Mouse (Mus musculus): ENCODE measurements at regions not wholly inside any gene's neighbourhood (a gene's known extent, or its start where the extent isn't known, plus 50 kb on each side); places are given as distances from the start of the nearest gene placed in this dataset.

DNA sequence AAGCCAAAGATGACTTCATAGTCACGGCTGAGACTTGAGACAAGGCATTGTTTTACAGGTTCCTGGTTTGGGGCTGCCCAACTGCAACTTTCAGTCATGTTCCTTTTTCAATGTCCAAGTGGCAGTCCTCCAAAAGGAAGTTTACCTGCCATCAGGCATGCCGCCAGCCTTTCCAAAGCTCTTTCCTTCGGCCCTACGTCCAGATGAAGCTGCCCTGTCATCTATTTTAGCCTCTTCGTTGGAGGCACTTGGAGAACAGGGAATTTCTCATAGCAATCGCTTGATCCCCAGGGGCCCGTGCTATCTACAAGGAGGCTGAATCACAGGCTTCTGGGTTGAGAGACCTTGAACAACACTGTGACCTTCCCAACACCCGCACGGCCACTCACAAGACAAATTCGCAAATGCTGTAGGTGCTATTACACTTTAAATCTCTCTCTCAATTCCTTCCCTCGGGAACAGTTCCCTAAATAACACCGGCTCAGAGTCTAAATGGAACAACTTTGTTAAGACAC, 468.4 kb downstream of the Efna5 start:
- DNase-seq = peak in 1 of 2 experiments; percentile 14

DNA sequence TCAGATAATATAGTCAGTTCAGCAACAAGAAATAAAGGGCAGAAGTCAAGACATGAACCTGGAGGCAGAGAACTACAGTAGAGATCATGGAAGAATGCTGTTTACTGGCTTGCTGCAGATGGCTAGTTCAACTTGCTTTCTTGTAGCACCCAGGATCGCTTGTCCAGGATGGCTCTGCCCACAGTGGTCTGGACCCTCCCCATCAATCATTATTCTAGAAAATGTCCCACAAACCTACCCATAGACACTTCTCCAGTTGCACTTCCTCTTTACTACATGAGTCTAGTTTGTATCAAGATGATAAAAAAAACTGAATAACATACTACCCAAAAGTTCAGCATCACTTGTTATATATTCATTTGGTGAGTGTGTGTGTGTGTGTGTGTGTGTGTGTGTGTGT, 477.4 kb downstream of the Efna5 start:
- no peak for DNase-seq

DNA sequence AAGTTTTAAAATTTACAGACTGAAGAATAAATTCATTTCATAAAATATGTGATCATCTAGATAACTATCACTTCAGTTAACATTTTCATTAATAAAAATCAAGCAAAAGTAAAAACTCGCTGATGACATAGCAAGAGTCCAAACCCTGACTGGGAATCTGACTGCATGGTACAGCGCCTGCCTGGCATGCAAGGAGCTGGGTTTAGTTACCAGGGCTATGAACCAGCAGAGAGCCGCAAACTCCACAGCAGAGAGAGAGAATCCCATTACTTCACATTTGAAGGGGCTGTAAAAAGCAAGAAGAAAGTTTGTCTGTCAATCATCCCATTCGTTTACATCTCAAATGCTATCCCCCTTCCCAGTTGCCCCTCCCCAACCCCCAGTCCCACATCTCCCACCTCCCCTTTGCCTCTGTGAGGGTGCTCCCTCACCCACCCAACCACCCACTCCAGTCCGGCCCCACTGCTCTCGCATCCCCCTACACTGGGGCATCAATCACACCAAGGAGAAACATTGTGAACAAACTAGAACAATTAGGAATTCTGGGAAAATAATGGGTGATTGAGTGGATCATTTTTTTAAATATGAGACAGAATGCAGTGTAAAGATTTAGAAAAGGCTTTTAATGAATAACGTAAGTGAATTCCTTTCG, 487.6 kb downstream of the Efna5 start:
- no peak for DNase-seq

DNA sequence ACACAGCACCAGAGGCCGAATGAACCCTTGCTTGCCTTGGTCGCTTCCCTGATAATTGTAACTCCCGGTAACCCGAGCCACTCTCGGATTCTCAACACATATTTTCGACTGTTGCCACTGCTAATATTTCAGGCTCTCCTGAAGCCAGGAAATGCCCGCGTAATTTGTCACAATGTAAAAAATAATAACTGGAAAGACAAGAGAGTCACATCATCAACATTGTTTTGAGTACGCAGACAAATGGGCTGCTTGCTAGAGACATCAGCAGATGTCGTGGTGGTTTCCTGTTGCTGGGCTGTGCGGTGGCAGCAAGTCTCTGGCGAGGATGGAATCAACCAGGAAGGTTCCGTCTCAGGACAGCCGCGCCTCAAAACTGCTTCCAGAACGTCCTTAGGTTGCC, 497.1 kb downstream of the Efna5 start:
- no peak for DNase-seq

DNA sequence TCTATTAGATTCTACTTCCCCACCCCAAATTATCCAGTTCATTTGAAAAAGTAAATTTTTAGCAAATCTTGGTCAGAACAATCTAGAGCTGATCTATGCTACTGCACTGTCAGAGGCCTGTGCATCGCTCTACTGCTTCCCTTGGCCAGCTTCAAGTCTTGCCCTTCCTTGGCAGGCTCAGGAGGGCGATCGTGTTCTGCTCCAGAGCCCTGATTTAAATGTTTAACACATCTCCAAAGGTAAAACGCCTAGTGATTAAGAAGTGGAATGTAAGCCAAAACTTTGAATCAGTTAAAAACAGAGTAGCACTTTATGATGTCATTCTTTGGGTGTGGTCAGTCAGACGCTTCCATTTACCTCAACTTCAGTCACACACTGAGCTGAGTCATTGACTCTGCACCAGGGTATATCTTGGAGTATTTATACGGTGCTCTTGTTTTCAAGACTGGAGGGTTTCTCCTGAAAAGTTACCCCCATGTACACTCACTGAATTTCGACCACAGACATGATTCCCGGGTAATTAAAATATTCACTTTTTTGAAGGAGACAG, 502.2 kb downstream of the Efna5 start:
- DNase-seq = no peak

DNA sequence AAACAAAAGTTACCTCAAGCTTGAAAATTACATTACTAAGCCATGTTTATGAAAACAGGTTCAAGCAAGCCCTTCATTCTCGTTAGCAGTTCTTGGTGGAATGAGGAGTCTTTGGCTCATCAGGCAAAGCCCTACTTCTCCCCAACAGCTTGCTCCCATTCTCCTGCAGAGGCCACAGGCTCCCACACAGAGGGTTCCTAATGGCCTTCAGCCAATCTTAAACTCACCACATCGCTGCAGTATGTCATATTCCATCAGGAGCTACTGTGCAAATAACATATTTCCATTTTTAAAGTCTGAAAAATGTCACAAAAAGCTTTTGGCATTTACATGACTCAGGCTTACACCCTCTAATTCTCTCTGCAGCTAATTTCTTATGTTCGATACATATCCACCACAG, 512.0 kb downstream of the Efna5 start:
- peak in 1 of 2 experiments; percentile 3 for DNase-seq

DNA sequence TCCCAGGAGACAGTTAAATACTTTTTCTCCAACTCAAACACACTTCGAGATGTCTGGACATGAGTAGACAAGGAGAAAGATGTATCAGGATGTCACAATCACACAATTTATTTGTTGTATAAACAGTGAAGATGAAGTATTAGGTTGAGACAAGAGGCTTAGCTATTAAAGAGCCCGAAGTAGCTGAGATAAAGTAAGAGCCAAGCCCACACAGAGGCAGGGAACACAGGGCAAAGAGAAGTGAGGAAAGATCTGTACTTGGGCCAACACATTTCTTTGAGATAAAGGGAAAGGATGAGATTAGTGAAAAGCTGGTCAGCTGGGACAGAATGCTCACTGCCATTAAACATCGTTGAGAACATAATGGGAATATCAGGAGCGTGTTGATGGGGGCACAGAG, 513.2 kb downstream of the Efna5 start:
- DNase-seq = no peak

DNA sequence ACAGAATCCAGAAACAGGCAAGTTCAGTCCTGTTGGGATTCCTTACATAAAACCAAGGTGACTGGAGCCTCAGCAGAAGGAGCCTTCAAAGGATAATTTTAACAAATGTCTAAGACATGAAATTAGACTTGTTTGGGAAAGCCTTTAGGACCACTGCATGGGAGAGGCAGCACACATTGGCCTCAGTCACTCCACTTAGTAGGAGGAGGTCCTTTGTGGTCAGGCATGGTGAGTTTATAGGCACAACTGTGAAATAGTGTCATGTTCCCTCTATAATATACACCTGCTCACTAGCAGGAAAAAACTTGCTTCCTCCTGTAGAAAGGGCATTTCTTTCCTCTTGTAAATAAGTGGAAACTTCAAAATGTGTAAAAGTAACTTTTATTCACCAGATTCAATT, 522.8 kb downstream of the Efna5 start:
- no peak for DNase-seq

DNA sequence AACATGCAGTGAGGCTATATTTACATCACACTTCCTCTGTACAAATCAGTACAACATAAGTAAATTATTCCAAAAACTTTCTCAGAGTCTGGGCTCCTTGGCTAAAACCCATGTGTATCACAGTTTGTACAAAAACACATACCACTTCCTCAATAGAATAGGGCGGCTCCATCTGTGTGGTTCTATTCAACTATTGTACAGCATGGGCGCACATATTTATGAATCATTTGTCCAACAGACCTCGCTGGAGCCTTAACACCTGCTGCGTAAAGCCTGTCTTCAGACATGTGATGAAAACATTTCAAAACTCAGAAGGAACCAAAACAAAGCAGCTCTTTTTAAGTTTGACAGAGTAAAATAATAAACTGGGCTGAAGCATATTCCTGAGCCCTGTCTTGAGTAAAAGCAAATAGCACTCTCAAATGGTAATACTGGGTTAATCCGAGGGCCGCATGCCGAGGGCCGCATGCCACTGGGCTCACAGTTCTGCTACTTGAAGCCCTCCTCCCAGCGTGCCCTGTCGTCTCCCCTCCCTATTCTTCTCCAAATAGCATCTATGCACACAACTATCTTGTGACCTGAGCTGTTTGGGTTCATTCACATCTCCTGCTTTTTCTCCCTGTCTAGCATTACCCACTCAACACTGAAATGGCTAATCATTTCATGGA, 543.1 kb downstream of the Efna5 start:
- no peak for DNase-seq

DNA sequence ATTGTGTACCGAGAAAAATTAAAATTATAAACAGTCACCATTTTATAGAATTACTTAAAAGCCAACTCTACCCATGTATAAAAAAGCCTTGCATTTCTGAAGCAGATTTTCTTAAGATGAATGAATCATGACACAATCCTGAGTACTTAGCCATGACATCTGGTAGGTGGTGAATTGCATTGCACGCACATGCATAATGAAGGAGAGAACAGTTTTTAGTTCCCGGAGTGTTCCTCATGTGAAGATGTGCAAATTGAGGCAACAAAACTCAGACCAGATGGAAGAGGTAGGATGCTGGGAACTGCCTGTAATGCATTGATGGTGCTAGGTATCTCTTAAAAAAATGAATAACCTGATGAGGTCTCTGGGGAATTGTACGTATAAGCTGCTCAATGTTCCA, 550.9 kb downstream of the Efna5 start:
- DNase-seq = no peak

DNA sequence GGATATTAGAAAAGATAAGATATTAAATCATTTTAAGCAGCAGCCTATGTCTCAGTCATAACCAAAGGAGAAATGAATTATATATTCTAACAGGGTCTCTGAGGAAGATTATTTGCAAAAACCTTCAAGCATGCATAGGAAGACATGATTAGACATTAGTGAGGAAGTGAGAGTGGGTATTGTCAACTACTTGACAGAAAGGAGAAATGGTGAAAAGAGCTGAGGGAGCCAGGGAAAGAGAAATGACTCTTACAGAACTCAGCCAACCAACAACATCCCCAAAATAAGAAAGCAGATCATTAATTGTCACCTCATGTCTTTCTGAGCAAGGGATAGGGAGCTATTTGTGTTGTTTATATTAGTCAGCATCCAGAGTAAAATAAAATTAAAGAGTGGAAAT, 554.3 kb downstream of the Efna5 start:
- DNase-seq = no peak

DNA sequence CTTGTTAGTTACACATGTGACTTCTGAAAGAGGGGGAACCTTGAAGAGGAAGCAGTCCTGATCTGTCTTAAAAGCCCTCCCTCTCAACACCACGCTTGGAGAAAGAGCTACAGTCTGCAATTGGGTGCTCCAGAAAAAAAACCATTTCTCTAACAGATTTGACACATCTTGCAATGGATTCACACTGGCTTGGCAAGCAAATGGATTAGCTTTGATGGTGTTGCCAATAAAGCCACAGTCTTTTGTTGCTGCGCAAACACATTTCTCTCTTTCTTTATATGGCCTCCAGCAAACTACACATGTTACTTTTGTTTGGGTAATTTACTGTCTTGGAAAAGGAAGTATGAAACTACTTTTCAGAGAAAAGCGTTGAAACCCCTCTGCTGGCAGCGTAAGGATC, 562.1 kb downstream of the Efna5 start:
- DNase-seq = no peak

DNA sequence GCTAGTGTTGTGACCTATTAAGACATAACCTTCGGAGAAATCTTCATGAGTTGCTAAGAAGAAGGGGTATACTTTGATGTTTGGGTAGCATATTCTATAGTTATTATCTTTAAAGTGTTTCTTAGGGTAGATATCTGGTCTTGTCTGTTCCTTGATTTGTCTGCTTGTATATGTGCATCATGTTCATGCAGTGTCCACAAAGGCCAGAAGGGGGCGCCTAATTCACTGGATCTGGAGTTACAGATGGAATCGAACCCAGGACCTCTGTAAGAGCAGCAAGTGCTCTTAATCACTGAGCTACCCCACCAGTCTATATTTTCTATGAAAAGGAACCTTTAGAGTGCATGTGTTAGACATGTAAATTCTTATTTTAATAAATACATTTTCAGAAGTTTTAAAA, 571.1 kb downstream of the Efna5 start:
- peak in 1 of 2 experiments; percentile 11 for DNase-seq

DNA sequence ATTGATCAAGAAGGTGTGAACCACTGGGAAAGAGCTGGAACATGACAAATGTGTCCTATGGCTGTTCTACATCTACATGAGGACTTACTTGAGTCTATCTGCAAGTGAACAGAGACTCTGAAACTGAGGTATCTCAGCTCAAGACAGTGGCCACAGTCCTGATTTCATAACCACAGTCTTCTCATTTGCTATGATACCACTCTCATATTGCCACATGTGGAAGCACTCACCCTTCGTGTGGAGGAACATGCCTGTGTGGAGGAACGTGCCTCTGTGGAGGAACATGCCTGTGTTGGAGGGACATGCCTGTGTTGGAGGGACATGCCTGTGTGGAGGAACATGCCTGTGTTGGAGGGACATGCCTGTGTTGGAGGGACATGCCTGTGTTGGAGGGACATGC, 574.0 kb downstream of the Efna5 start:
- DNase-seq = no peak

DNA sequence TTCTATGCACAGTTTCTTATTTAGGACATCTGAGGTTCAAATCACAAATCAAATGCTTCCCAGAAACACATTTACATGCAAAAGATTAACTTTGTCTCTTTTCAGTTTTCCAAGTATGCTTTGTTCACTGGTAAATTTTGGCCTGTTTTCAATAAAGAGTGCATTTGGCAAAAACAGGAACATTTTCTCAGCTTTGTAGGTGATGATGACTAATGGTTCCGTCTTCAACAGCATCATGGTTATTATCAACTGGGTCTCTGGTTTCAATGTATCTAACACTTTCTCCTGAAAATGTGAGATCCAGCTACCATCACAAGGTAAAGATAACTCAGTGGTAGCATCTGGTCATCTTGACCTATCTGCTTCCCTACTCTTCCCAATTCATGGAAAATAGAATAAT, 574.6 kb downstream of the Efna5 start:
- DNase-seq = no peak

DNA sequence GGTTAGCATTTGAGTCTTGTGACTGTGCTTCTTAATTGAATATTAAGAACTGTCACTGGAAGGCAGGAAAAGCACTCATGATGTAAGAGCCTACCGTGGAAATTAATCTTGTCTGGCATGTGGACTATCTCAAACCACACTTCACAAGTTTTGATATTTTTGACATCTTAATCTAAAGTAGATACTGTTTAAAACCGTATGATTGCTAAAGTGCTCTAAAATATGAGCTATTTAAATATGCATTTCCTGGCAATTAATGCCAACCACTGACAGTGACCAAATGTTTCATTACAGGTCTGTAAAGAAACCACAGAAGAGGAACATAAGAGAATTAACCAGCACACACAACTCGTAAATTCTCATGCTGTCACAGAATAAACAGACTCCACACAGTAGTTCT, 576.0 kb downstream of the Efna5 start:
- DNase-seq = no peak

DNA sequence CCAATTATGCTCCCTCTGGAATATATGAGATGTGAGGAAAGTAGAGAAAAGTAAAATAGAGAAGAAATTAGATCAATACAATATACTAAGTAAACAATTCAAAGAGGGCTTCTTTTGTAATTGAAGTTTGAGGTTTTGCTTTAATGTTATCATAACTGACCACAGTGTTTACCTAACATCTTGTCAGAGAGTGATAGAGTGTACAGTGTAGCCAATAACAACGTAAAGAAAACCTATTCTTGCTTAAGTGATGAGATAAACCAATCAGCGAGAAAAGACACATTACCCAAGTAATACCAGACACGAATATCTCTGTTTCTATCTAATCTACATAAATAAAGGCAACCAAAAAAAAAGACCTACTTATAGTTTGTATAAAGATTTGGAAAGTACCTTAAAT, 577.0 kb downstream of the Efna5 start:
- DNase-seq = no peak

DNA sequence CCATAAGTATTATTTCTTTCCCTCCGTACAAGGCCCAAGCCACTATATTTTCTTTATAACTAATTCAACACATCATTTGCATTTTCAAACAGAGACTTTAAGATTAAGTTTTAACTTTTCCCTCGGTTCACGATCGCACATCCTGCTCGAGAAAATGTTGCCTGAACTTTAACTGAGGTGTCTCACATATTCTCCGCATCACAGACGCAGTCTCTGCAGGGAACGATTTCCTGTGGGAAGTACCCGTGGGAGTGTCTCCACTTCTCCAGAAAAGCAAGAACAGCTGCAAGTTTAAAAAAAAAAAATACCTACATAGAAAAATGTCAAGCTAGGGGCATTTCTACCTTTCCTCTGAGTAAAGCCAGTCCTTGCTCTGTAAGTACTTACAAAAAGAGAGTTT, 581.2 kb downstream of the Efna5 start:
- DNase-seq = no peak

DNA sequence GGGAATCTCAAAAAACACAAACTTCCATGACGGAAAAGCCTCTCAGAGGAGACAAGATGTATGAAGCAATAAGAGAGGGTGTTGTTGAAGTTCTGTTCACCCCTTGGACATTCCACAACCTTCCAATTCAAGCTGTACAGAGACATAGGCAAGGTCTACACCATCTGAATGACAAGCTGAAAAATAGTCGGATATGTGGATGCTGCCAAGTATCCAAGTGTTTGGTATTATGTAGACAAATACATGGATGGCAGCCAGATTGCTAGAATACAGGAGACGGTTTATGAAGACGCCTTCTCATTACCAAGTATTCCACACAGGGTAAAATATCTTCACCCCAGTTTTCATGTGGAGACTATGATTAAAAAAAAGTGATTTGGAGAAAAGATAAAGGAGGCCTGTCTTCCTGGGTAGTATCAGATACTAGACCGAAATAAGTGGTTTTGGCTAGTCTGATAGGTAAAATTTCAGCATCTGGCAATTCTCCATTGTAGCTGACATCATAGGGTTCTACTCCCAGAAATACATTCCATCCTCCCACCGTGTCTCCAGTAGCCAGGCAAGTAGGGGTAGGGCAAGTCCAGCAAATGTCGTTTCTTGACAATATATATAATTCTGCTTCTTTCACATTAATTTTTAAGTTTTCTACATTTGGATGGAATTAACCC, 583.6 kb downstream of the Efna5 start:
- no peak for DNase-seq

DNA sequence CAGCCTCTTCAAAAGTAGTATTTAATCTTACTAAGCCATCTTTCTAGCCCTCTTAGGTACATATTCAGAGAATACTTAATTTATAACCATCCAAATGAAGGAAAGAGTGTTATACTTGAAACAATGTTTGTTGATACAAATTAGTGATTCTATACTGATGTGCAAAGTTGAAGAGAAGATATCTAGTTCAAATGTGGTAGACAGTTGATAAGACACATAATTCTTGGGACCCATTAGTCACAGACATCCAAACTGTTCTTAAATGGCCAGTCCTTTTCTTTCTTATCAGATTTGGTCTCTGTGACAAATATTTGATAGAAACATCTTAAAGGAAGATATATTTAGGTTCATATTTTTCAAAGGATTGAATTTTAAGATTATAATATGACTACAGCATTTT, 585.7 kb downstream of the Efna5 start:
- DNase-seq = no peak

DNA sequence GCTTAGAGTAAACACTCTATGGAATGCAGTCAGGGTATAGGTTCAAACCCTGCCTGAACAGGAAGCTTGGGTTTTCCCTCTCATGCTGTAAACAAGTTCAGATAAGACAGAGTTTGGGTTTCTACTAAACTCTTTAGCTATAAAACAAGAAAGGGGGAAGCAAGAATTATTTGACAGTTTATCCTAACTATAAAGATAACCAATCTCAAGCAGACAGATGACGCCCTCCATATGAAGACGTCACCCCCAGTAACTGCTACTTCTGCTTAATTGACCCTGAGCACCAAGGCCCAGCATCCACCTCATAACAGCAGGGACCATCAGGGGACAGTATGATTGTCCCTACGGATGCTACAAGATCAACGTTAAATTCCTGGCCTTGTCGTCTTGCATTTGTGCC, 588.4 kb downstream of the Efna5 start:
- DNase-seq = no peak

DNA sequence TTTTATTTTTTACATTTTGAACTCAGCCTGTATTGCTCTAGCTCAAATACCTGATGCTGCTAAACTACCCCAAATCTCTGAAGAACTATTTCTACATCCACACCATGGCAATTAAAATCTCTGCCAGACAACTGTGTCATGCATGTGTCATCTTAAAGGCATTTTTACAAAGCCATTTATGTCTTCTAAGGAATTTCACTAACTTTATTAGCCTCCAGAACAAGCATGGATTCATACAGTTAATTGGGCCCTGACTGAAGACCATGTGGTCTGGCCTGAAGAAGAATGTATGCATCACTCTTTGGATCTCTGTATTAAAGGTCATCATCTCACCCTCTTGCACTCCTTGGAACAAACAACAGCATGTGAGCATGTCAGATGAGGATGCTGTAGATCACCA, 593.5 kb downstream of the Efna5 start:
- DNase-seq = no peak

DNA sequence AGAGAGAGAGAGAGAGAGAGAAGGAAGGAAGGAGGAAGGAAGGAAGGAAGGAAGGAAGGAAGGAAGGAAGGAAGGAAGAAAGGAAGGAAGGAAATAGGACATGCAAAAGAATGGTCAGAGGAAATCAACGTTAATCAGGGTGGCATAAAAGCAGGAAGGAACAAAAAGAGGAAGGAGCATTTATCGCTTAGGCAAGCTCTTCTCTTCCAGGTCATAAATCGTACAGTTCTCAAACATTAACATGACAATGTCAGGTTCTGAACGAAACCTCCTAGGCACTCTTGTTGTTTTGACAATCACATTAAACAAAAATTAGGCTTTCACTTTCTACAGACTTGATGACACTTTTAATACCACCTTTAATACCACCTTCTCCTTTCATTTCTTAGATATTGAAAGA, 594.0 kb downstream of the Efna5 start:
- DNase-seq = no peak
